Mouse (Mus musculus) C2C12 (cell line): ENCODE measurements around the gene Eva1c. TPM values are rescaled to one million over a fixed set of nuclear protein-coding genes. Genes with fewer than 3 reads are reported as not detected.
A peak's percentile ranks its signal among the peaks of the same experiment; 100 is the strongest.

Source experiments
- H3K27me3 ChIP-seq: one replicate; pipeline ENCODE4 v1.6.1; 2011; ENCODE audit not compliant: control insufficient read depth, insufficient read depth, insufficient read length
- H3K36me3 ChIP-seq: one replicate; pipeline ENCODE4 v1.6.1; 2011; ENCODE audit not compliant: control insufficient read depth, insufficient read depth
- H3K4me3 ChIP-seq: one replicate; pipeline ENCODE4 v1.5.1; 2011; ENCODE audit warnings: mild to moderate bottlenecking, control low read depth; ENCODE audit not compliant: poor library complexity, insufficient read depth, severe bottlenecking
- H3K79me2 ChIP-seq: one replicate; pipeline ENCODE4 v1.6.1; 2011; ENCODE audit not compliant: control insufficient read depth, insufficient read depth
- H3K79me3 ChIP-seq: one replicate; pipeline ENCODE4 v1.6.1; 2011; ENCODE audit warnings: low read depth, control low read depth
- H3ac ChIP-seq: one replicate; pipeline ENCODE3; 2011; ENCODE audit warnings: low read depth; ENCODE audit not compliant: control insufficient read depth, insufficient read length
- CEBPB ChIP-seq: IDR thresholded peaks from one replicate; pipeline ENCODE4 v1.6.1; 2011; ENCODE audit warnings: low read depth, mild to moderate bottlenecking, control low read depth, moderate library complexity
- CTCF ChIP-seq: IDR thresholded peaks from one replicate; pipeline ENCODE4 v1.5.1; 2011; ENCODE audit not compliant: control insufficient read depth, insufficient read depth, insufficient read length
- FOSL1 ChIP-seq: IDR thresholded peaks from one replicate; pipeline ENCODE4 v1.8.0; 2011; ENCODE audit warnings: mild to moderate bottlenecking, low read length; ENCODE audit not compliant: poor library complexity, insufficient read depth, severe bottlenecking
- MAX ChIP-seq: IDR thresholded peaks from one replicate; pipeline ENCODE4 v1.6.1; 2011; ENCODE audit warnings: mild to moderate bottlenecking, control low read depth
- MYOD1 ChIP-seq: IDR thresholded peaks from one replicate; pipeline ENCODE4 v1.6.1; 2011; ENCODE audit warnings: low read depth; ENCODE audit not compliant: control insufficient read depth, insufficient read length
- MYOG ChIP-seq: IDR thresholded peaks from one replicate; pipeline ENCODE4 v1.6.1; 2011; ENCODE audit not compliant: control insufficient read depth, insufficient read length; ENCODE audit errors: extremely low read depth
- USF1 ChIP-seq: IDR thresholded peaks from one replicate; pipeline ENCODE4 v1.6.1; 2011; ENCODE audit warnings: low read depth, mild to moderate bottlenecking, control low read depth, moderate library complexity
- polyA plus RNA-seq: library from polyadenylated mRNA; unstranded; fragments of >200 nt; fragmentation: generic; extraction: Trizol; gene quantifications from one replicate; pipeline ENCODE4 v1.2.1, GENCODE M21; 2012; ENCODE audit warnings: missing spikeins

Eva1c gene
- polyA plus RNA-seq, 1 experiment, result 21.5 TPM

GRCm38 (mm10) chr16:90827498-90827897 lies 979 bp downstream of the Eva1c start:
- H3K4me3 ChIP-seq, result no peak overlapping the region
- H3ac ChIP-seq, result no peak overlapping the region
- no peaks in the 10 kb centered on the region for H3K36me3 ChIP-seq
- no peak for TF ChIP-seq USF1
- no peak for TF ChIP-seq MAX
- TF ChIP-seq MYOD1, result no peak
- no peak for TF ChIP-seq FOSL1
- H3K79me2 ChIP-seq, result peaks cover 15% of the 10 kb centered on the region
- peaks cover 10% of the 10 kb centered on the region for H3K79me3 ChIP-seq
- no peaks in the 10 kb centered on the region for H3K27me3 ChIP-seq

GRCm38 (mm10) chr16:90829136-90829535 lies 2.6 kb downstream of the Eva1c start:
- H3K36me3 ChIP-seq, result no peaks in the 10 kb centered on the region
- no peaks in the 10 kb centered on the region for H3K27me3 ChIP-seq
- no peak overlapping the region for H3K4me3 ChIP-seq
- no peak overlapping the region for H3ac ChIP-seq
- TF ChIP-seq MYOD1 (no peak), FOSL1 (no peak)
- H3K79me2 ChIP-seq, result peaks cover 31% of the 10 kb centered on the region
- H3K79me3 ChIP-seq, result peaks cover 17% of the 10 kb centered on the region

- Histone ChIP-seq H3ac (peak overlapping the region; percentile 84), H3K4me3 (peak overlapping the region; percentile 57), H3K79me2 (peaks cover 40% of the 10 kb centered on the region), H3K27me3 (no peaks in the 10 kb centered on the region), H3K36me3 (peaks cover 3% of the 10 kb centered on the region), H3K79me3 (peaks cover 19% of the 10 kb centered on the region)
- no peak for TF ChIP-seq MYOG
- no peak for TF ChIP-seq FOSL1
- peak; percentile 47 for TF ChIP-seq CTCF
- TF ChIP-seq MAX, result no peak
- TF ChIP-seq USF1, result no peak
Observed at GRCm38 (mm10) chr16:90829894-90830685, 3.6 kb downstream of the Eva1c start.

- H3K79me3 ChIP-seq, result peaks cover 23% of the 10 kb centered on the region
- H3K27me3 ChIP-seq, result no peaks in the 10 kb centered on the region
- TF ChIP-seq MYOG, result no peak
- TF ChIP-seq MAX, result peak; percentile 21
- H3K79me2 ChIP-seq, result peaks cover 48% of the 10 kb centered on the region
- H3K4me3 ChIP-seq, result peak overlapping the region; percentile 57
- peak overlapping the region; percentile 84 for H3ac ChIP-seq
- H3K36me3 ChIP-seq, result peaks cover 11% of the 10 kb centered on the region
Observed at GRCm38 (mm10) chr16:90830686-90831439, 4.3 kb downstream of the Eva1c start.

GRCm38 (mm10) chr16:90831676-90832075 lies 5.2 kb downstream of the Eva1c start:
- H3K79me3 ChIP-seq, result peaks cover 25% of the 10 kb centered on the region
- peaks cover 56% of the 10 kb centered on the region for H3K79me2 ChIP-seq
- peaks cover 12% of the 10 kb centered on the region for H3K36me3 ChIP-seq
- TF ChIP-seq USF1 (no peak), MYOD1 (no peak), CEBPB (no peak), FOSL1 (no peak), CTCF (no peak), MYOG (no peak), MAX (no peak)
- H3ac ChIP-seq, result peak overlapping the region; percentile 84
- H3K4me3 ChIP-seq, result peak overlapping the region; percentile 57
- H3K27me3 ChIP-seq, result no peaks in the 10 kb centered on the region

- TF ChIP-seq FOSL1 (no peak), MYOD1 (no peak)
- H3K4me3 ChIP-seq, result peak overlapping the region; percentile 57
- no peak overlapping the region for H3ac ChIP-seq
- H3K36me3 ChIP-seq, result peaks cover 15% of the 10 kb centered on the region
- H3K79me3 ChIP-seq, result peaks cover 25% of the 10 kb centered on the region
- peaks cover 65% of the 10 kb centered on the region for H3K79me2 ChIP-seq
- H3K27me3 ChIP-seq, result no peaks in the 10 kb centered on the region
Observed at GRCm38 (mm10) chr16:90832495-90832894, 6.0 kb downstream of the Eva1c start.
